Comparison of ENCODE assay signal across 8 mouse cellular contexts in the genomic region with DNA sequence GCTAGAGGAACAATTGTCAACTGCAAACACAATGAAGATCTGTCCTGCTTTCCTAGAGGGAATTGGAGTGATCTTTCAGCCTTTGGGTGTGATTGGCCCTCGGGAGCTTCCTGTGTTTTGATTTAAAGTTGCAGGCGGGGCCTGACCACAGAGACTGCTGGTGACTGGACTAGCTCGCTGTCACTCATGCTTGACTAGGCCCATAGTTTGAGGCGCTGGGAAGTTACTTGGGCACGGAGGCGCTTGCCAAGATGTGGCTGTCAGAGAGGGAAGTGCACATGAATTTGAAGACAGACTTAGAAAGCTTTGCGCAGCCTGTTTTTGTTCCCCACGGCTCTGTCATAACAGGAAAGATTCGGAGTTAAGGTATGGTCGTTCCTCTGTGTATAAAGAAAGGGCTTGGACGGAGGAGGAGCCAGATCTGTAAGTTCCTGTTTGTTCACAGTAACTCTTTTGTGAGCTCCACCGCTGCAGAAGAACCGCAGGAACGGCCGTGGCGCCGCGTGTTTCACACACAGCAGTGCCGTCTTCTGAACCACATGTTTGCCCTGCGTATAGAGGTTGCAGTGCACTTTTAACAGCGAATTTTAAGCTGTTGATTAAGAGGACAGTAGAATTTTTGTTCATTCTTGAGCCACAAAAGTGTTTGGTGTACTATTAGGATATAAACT. TPM values are rescaled to one million over a fixed set of nuclear protein-coding genes. Genes with fewer than 3 reads are reported as not detected.
DNase-seq lines count a peak whose midpoint lies in the region; ATAC-seq and TF ChIP-seq lines count a peak whose summit lies in the region.

No protein-coding gene starts in this region.

- no peak for TF ChIP-seq CTCF in bone marrow, adult 2 months (IDR thresholded peaks at IDR 0.05; ENCODE audit: control insufficient read depth, insufficient read depth, low read length)

- peak; percentile 98 for DNase-seq in 416B (ENCODE audit: low read depth)
- peak; percentile 98 to 99 for DNase-seq in heart, adult 9 months (ENCODE audit: low spot score in 2 of 2)
- peak; percentile 81 to 89 for DNase-seq in monocyte, adult 2 months (ENCODE audit: low read depth in 1 of 2, low spot score in 2 of 2)
- DNase-seq in spleen, postnatal 36 days (ENCODE audit: low spot score in 2 of 2) = peak; percentile 88 to 91

- H3K4me2 ChIP-seq in embryonic facial prominence, embryonic 15.5 days (replicated peaks) = peak overlapping the region; percentile 66
- H3K4me2 ChIP-seq in kidney, embryonic 14.5 days (replicated peaks; ENCODE audit: low read depth, low read length) = peak overlapping the region; percentile 51
- H3K4me2 ChIP-seq in limb, embryonic 15.5 days = peak overlapping the region; percentile 62

- H3K9me3 ChIP-seq in embryonic facial prominence, embryonic 15.5 days (replicated peaks) = no peaks in the 10 kb centered on the region
- H3K9me3 ChIP-seq in kidney, embryonic 14.5 days (ENCODE audit: control insufficient read depth, low read length) = no peaks in the 10 kb centered on the region
- H3K9me3 ChIP-seq in limb, embryonic 15.5 days = no peaks in the 10 kb centered on the region

- H3K4me1 ChIP-seq in bone marrow, adult 2 months (ENCODE audit: control insufficient read depth, insufficient read depth, low read length) = no peaks in the 10 kb centered on the region
- peaks cover 3% of the 10 kb centered on the region for H3K4me1 ChIP-seq in embryonic facial prominence, embryonic 15.5 days
- H3K4me1 ChIP-seq in kidney, embryonic 14.5 days (ENCODE audit: control insufficient read depth, insufficient read depth, low read length) = peaks cover 4% of the 10 kb centered on the region; the same call in 1 of the 2 replicates
- H3K4me1 ChIP-seq in limb, embryonic 15.5 days = peaks cover 7% of the 10 kb centered on the region

- peak; percentile 99 for ATAC-seq in embryonic facial prominence, embryonic 15.5 days (ENCODE audit: insufficient number of reproducible peaks, low FRiP score, low TSS enrichment, low read depth)
- peak; percentile 99 for ATAC-seq in kidney, embryonic 14.5 days (ENCODE audit: low FRiP score, low TSS enrichment)
- peak; percentile 98 for ATAC-seq in limb, embryonic 15.5 days (ENCODE audit: insufficient number of reproducible peaks, low FRiP score, low TSS enrichment, low read depth)

- no peaks in the 10 kb centered on the region for H3K27me3 ChIP-seq in embryonic facial prominence, embryonic 15.5 days
- H3K27me3 ChIP-seq in kidney, embryonic 14.5 days (ENCODE audit: control insufficient read depth, insufficient read depth, low read length) = no peaks in the 10 kb centered on the region
- no peaks in the 10 kb centered on the region for H3K27me3 ChIP-seq in limb, embryonic 15.5 days

- TF ChIP-seq POLR2A in bone marrow, adult 2 months (IDR thresholded peaks at IDR 0.05; ENCODE audit: borderline replicate concordance, control insufficient read depth, low read depth, low read length) = peak; percentile 53; the same call in 1 of the 2 replicates

- peak overlapping the region; percentile 60 for H3K4me3 ChIP-seq in bone marrow, adult 2 months (replicated peaks; ENCODE audit: control insufficient read depth, low read depth, low read length)
- H3K4me3 ChIP-seq in embryonic facial prominence, embryonic 15.5 days (replicated peaks) = peak overlapping the region; percentile 57
- peak overlapping the region; percentile 50 for H3K4me3 ChIP-seq in kidney, embryonic 14.5 days (ENCODE audit: low read length)
- peak overlapping the region; percentile 52 for H3K4me3 ChIP-seq in limb, embryonic 15.5 days

- peak overlapping the region; percentile 75 for H3K27ac ChIP-seq in bone marrow, adult 2 months (ENCODE audit: control insufficient read depth, insufficient read depth, low read depth, low read length, poor library complexity)
- H3K27ac ChIP-seq in embryonic facial prominence, embryonic 15.5 days (replicated peaks) = peak overlapping the region; percentile 92
- peak overlapping the region; percentile 81 for H3K27ac ChIP-seq in kidney, embryonic 14.5 days (ENCODE audit: low read depth, low read length)
- H3K27ac ChIP-seq in limb, embryonic 15.5 days = peak overlapping the region; percentile 88

- peaks cover 17% of the 10 kb centered on the region for H3K36me3 ChIP-seq in embryonic facial prominence, embryonic 15.5 days
- H3K36me3 ChIP-seq in kidney, embryonic 14.5 days (ENCODE audit: control insufficient read depth, insufficient read depth, low read length) = peaks cover 32% of the 10 kb centered on the region
- peaks cover 34% of the 10 kb centered on the region for H3K36me3 ChIP-seq in limb, embryonic 15.5 days

- under 1% methylated on average over 21 of the region's 21 CpGs for WGBS in bone marrow, adult 2 months
- WGBS in embryonic facial prominence, embryonic 15.5 days = under 1% methylated on average over 21 of the region's 21 CpGs
- WGBS in kidney, embryonic 14.5 days = 0% methylated on average over 21 of the region's 21 CpGs
- WGBS in limb, embryonic 15.5 days = under 1% methylated on average over 21 of the region's 21 CpGs

- peak overlapping the region; percentile 28 for H3K9ac ChIP-seq in embryonic facial prominence, embryonic 15.5 days
- H3K9ac ChIP-seq in kidney, embryonic 14.5 days (ENCODE audit: low read depth, low read length) = peak overlapping the region; percentile 62
- H3K9ac ChIP-seq in limb, embryonic 15.5 days = peak overlapping the region; percentile 31

RNA-seq across cellular contexts. Expression of gene Cntrl, which starts 22.8 kb away (rescaled TPM):
- 57.3 and 75.4 TPM in 2 replicates for polyA plus RNA-seq in bone marrow, adult 2 months (2011; ENCODE audit: insufficient read depth, insufficient read length, low replicate concordance, missing spikeins)
- polyA plus RNA-seq in embryonic facial prominence, embryonic 15.5 days (2015; fragmentation: Nextera tagmentation; extraction: Ambion mirVana) = 23.3 and 24.3 TPM in 2 replicates
- polyA plus RNA-seq in kidney, embryonic 14.5 days (2014; fragmentation: Nextera tagmentation; extraction: Ambion mirVana) = 29.3 and 39.0 TPM in 2 replicates
- polyA plus RNA-seq in limb, embryonic 15.5 days (2015; fragmentation: Nextera tagmentation; extraction: Ambion mirVana) = 20.1 and 20.3 TPM in 2 replicates

RNA-seq across cellular contexts. Expression of gene AI182371, which starts 30.8 kb away (rescaled TPM):
- polyA plus RNA-seq in bone marrow, adult 2 months (2011; ENCODE audit: insufficient read depth, insufficient read length, low replicate concordance, missing spikeins) = 1.1 and 2.4 TPM in 2 replicates
- polyA plus RNA-seq in embryonic facial prominence, embryonic 15.5 days (2015; fragmentation: Nextera tagmentation; extraction: Ambion mirVana) = 0.30 and 0.40 TPM in 2 replicates
- 0.24 TPM in 1 of 2 replicates, not detected in the other for polyA plus RNA-seq in kidney, embryonic 14.5 days (2014; fragmentation: Nextera tagmentation; extraction: Ambion mirVana)
- 0.24 and 0.68 TPM in 2 replicates for polyA plus RNA-seq in limb, embryonic 15.5 days (2015; fragmentation: Nextera tagmentation; extraction: Ambion mirVana)

Comparison
In these comparisons a context has a peak if more than half of its experiments do, and no peak if none do; other contexts are left out.
1. Peak in every context shown above with its lines: DNase-seq, ATAC-seq, H3K4me3 ChIP-seq and H3K27ac ChIP-seq.